Mouse (Mus musculus): Measurements from ENCODE around the gene Slc24a1. TPM values are rescaled to one million over a fixed set of nuclear protein-coding genes. Genes with fewer than 3 reads are reported as not detected.
A peak's percentile ranks its signal among the peaks of the same experiment; 100 is the strongest.

Slc24a1 gene
- polyA plus RNA-seq, 1 experiment = 0.01 TPM

DNA sequence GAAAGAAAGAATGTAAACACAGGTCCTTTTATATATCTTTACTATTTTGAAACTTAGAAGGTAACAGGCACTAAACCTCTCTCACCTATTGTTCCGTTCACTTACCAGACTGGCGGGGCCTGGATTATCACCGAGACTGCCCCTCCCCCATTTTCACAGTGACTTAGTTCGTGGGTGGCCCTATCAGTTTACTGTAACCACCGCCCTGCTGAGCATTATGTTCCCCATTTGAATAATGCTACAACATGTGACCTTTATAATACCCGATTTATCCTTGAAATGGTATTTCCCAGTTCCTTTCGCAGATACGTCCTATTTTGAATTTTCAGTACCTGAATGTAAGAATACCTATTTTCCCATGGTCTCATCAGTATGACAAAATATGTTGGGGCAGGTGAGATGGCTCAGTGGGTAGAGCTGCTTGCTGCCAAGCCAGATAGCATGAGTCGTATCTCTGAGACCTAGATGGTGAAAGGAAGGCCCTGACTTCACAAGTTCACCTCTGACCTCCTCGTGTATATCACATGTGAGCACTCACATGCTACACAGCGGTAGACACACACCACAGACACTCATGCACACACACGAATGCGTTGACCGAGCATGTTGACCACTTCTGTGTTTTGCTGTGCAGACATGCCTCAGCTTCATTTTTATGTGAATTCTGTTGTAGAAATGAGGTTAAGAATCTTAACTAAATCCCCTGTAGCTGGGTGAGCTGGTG, 46.3 kb downstream of the Slc24a1 start:
- H3K27me3 ChIP-seq (ENCODE audit: control insufficient read depth, insufficient read depth, insufficient read length) = no peaks in the 10 kb centered on the region
- H3K4me3 ChIP-seq = no peak overlapping the region
- H3ac ChIP-seq (ENCODE audit: control insufficient read depth, insufficient read length) = no peak overlapping the region
- H3K36me3 ChIP-seq (ENCODE audit: control insufficient read depth, insufficient read depth) = peaks cover 30% of the 10 kb centered on the region
- H3K79me2 ChIP-seq (ENCODE audit: control insufficient read depth, insufficient read depth) = no peaks in the 10 kb centered on the region
- no peak overlapping the region for H3K4me2 ChIP-seq (ENCODE audit: low read depth)
- TF ChIP-seq MYOD1 (IDR thresholded peaks at IDR 0.05; ENCODE audit: control insufficient read depth in 1 of 3, insufficient read length in 2 of 3, low read depth in 2 of 3) (no peak), MYOG (IDR thresholded peaks at IDR 0.05; ENCODE audit: control insufficient read depth in 1 of 3, insufficient read depth in 1 of 3, insufficient read length in 2 of 3, low read depth in 2 of 3) (no peak), TCF12 (IDR thresholded peaks at IDR 0.05; ENCODE audit: insufficient read depth, poor library complexity, severe bottlenecking) (no peak), POLR2AphosphoS2 (IDR thresholded peaks at IDR 0.05; ENCODE audit: insufficient read length, low read depth) (peak; percentile 24), SRF (IDR thresholded peaks at IDR 0.05; ENCODE audit: control insufficient read depth, insufficient read length, low read depth) (no peak), USF1 (IDR thresholded peaks at IDR 0.05; ENCODE audit: low read depth) (no peak)

DNA sequence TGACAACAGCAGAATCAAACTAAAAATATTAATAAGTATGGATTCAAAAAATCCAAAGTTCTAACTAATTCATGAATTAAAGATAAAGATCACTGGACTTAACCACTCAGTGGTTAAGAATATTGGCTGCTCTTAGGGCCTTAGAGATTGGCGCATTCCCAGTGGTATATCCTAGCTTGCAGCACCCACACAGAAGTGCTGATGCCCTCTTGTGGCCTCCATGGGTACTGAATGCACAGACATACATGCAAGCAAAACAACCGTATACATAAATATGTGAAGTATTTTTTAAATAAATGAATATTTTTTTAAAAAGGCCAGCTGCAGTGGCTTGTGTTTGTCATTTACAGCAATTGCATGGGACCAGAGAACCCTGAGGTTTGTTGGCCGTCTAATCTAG, 48.0 kb downstream of the Slc24a1 start:
- Histone ChIP-seq H3K4me2 (ENCODE audit: low read depth) (no peak overlapping the region), H3K36me3 (ENCODE audit: control insufficient read depth, insufficient read depth) (peaks cover 26% of the 10 kb centered on the region), H3K27me3 (ENCODE audit: control insufficient read depth, insufficient read depth, insufficient read length) (no peaks in the 10 kb centered on the region), H3K4me3 (no peak overlapping the region), H3ac (ENCODE audit: control insufficient read depth, insufficient read length) (no peak overlapping the region), H3K79me2 (ENCODE audit: control insufficient read depth, insufficient read depth) (no peaks in the 10 kb centered on the region)
- TF ChIP-seq SRF (IDR thresholded peaks at IDR 0.05; ENCODE audit: control insufficient read depth, insufficient read length, low read depth) (no peak), USF1 (IDR thresholded peaks at IDR 0.05; ENCODE audit: low read depth) (no peak), MAX (IDR thresholded peaks at IDR 0.05; ENCODE audit: low read depth) (no peak), POLR2AphosphoS2 (IDR thresholded peaks at IDR 0.05; ENCODE audit: insufficient read length, low read depth) (no peak), MYOG (IDR thresholded peaks at IDR 0.05; ENCODE audit: control insufficient read depth in 1 of 3, insufficient read depth in 1 of 3, insufficient read length in 2 of 3, low read depth in 2 of 3) (no peak), E2F4 (IDR thresholded peaks at IDR 0.05; ENCODE audit: insufficient read depth) (no peak), MYOD1 (IDR thresholded peaks at IDR 0.05; ENCODE audit: control insufficient read depth in 1 of 3, insufficient read length in 2 of 3, low read depth in 2 of 3) (no peak), POLR2A (IDR thresholded peaks at IDR 0.05; ENCODE audit: insufficient read length, low read depth) (no peak), TCF12 (IDR thresholded peaks at IDR 0.05; ENCODE audit: insufficient read depth, poor library complexity, severe bottlenecking) (no peak), REST (IDR thresholded peaks at IDR 0.05; ENCODE audit: insufficient read depth, insufficient read length) (no peak), TCF3 (IDR thresholded peaks at IDR 0.05; ENCODE audit: insufficient read length, low read depth) (no peak), CEBPB (IDR thresholded peaks at IDR 0.05; ENCODE audit: insufficient read depth, poor library complexity, severe bottlenecking) (no peak)

DNA sequence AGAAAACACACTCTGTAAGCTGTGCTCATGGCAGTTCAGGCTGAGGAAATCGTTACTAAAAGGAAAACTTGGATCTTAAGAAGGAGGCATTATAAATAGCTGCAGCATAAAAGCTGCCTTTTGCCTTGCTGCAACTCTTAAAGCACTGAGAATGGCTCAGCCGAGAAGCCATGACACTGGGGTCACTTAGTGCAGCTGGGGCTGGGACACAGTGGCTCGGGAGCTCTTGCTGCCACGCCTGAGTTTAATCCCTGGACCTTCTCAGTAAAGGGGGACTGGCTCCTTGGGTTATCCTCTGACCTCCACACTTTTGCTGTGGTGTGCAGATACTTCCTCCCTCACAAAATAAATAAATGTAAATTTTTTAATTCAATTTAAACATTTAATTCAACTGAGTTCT, 48.5 kb downstream of the Slc24a1 start:
- H3K4me2 ChIP-seq (ENCODE audit: low read depth) = no peak overlapping the region
- H3K4me3 ChIP-seq = no peak overlapping the region
- peaks cover 31% of the 10 kb centered on the region for H3K36me3 ChIP-seq (ENCODE audit: control insufficient read depth, insufficient read depth)
- H3ac ChIP-seq (ENCODE audit: control insufficient read depth, insufficient read length) = no peak overlapping the region
- no peaks in the 10 kb centered on the region for H3K79me2 ChIP-seq (ENCODE audit: control insufficient read depth, insufficient read depth)
- H3K27me3 ChIP-seq (ENCODE audit: control insufficient read depth, insufficient read depth, insufficient read length) = no peaks in the 10 kb centered on the region
- TF ChIP-seq E2F4 (IDR thresholded peaks at IDR 0.05; ENCODE audit: insufficient read depth) (no peak), POLR2A (IDR thresholded peaks at IDR 0.05; ENCODE audit: insufficient read length, low read depth) (no peak), POLR2AphosphoS2 (IDR thresholded peaks at IDR 0.05; ENCODE audit: insufficient read length, low read depth) (no peak)

DNA sequence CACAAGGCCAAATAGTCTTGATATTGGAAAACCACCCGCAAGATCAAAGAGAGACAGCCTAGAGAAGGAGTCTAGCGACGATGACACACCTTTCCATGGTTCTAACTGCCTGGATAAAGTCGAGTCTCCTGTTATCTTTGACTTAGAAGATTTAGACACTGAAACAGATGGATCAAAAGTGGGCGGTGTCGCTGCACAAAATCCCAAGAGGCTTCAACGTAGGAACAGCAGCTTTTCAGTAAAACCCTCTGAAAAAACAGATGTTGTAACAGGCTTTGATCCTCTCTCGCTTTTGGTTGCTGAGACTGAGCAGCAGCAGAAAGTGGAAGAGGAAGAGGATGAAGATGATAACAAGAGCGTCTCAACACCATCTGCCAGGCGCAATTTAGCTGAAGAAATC, 54.8 kb downstream of the Slc24a1 start:
- Histone ChIP-seq H3K4me2 (ENCODE audit: low read depth) (no peak overlapping the region), H3K4me3 (no peak overlapping the region), H3ac (ENCODE audit: control insufficient read depth, insufficient read length) (no peak overlapping the region), H3K79me2 (ENCODE audit: control insufficient read depth, insufficient read depth) (no peaks in the 10 kb centered on the region), H3K36me3 (ENCODE audit: control insufficient read depth, insufficient read depth) (peaks cover 37% of the 10 kb centered on the region), H3K27me3 (ENCODE audit: control insufficient read depth, insufficient read depth, insufficient read length) (no peaks in the 10 kb centered on the region)
- TF ChIP-seq MYOG (IDR thresholded peaks at IDR 0.05; ENCODE audit: control insufficient read depth in 1 of 3, insufficient read depth in 1 of 3, insufficient read length in 2 of 3, low read depth in 2 of 3) (no peak), TCF12 (IDR thresholded peaks at IDR 0.05; ENCODE audit: insufficient read depth, poor library complexity, severe bottlenecking) (no peak), E2F4 (IDR thresholded peaks at IDR 0.05; ENCODE audit: insufficient read depth) (no peak), CEBPB (IDR thresholded peaks at IDR 0.05; ENCODE audit: insufficient read depth, poor library complexity, severe bottlenecking) (no peak), MYOD1 (IDR thresholded peaks at IDR 0.05; ENCODE audit: control insufficient read depth in 1 of 3, insufficient read length in 2 of 3, low read depth in 2 of 3) (no peak), MAX (IDR thresholded peaks at IDR 0.05; ENCODE audit: low read depth) (no peak), USF1 (IDR thresholded peaks at IDR 0.05; ENCODE audit: low read depth) (no peak), REST (IDR thresholded peaks at IDR 0.05; ENCODE audit: insufficient read depth, insufficient read length) (no peak), TCF3 (IDR thresholded peaks at IDR 0.05; ENCODE audit: insufficient read length, low read depth) (no peak), POLR2A (IDR thresholded peaks at IDR 0.05; ENCODE audit: insufficient read length, low read depth) (no peak), SRF (IDR thresholded peaks at IDR 0.05; ENCODE audit: control insufficient read depth, insufficient read length, low read depth) (no peak), POLR2AphosphoS2 (IDR thresholded peaks at IDR 0.05; ENCODE audit: insufficient read length, low read depth) (no peak)

DNA sequence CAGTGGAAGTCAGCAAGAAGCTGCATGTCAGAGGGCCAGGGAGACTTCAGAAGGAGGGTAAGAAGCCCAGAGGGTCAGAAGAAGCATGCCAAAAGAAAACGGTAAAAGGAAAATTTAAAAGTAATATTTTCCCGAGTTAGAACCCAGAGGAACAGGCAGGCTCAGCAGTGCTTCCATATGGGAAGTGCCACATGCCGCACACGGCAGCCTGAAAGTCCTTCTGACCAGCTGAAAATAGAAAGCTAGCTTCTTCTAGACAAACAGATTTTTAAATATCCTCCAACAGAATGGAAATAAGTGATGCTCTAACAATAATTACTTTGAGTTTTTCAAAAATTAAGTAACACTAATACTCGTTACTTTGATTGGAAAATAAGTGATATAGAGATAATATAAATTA, 65.4 kb downstream of the Slc24a1 start:
- TF ChIP-seq MYOG (IDR thresholded peaks at IDR 0.05; ENCODE audit: control insufficient read depth in 1 of 3, insufficient read depth in 1 of 3, insufficient read length in 2 of 3, low read depth in 2 of 3) = no peak
- Histone ChIP-seq H3K27me3 (ENCODE audit: control insufficient read depth, insufficient read depth, insufficient read length) (no peaks in the 10 kb centered on the region), H3K79me2 (ENCODE audit: control insufficient read depth, insufficient read depth) (no peaks in the 10 kb centered on the region), H3K36me3 (ENCODE audit: control insufficient read depth, insufficient read depth) (peaks cover 23% of the 10 kb centered on the region), H3K4me2 (ENCODE audit: low read depth) (no peak overlapping the region), H3ac (ENCODE audit: control insufficient read depth, insufficient read length) (no peak overlapping the region), H3K4me3 (no peak overlapping the region)

Other genes with a start within 250 kb of the Slc24a1 start
- 150 TPM for gene Rab11a, start 213.8 kb downstream of the Slc24a1 start, polyA plus RNA-seq (2012; fragmentation: generic; extraction: Trizol)
- gene Dennd4a, start 140.3 kb downstream of the Slc24a1 start, polyA plus RNA-seq (2012; fragmentation: generic; extraction: Trizol) = 5.0 TPM
- gene Ints14, start 9.3 kb upstream of the Slc24a1 start, polyA plus RNA-seq (2012; fragmentation: generic; extraction: Trizol) = 19.4 TPM
- 13.7 TPM for gene Hacd3, start 70.1 kb upstream of the Slc24a1 start, polyA plus RNA-seq (2012; fragmentation: generic; extraction: Trizol)
- 24.4 TPM for gene Dpp8, start 80.8 kb upstream of the Slc24a1 start, polyA plus RNA-seq (2012; fragmentation: generic; extraction: Trizol)
- gene Igdcc4, start 149.9 kb upstream of the Slc24a1 start, polyA plus RNA-seq (2012; fragmentation: generic; extraction: Trizol) = 9.4 TPM
- not detected for gene Igdcc3, start 189.6 kb upstream of the Slc24a1 start, polyA plus RNA-seq (2012; fragmentation: generic; extraction: Trizol)
- gene Parp16, start 243.7 kb upstream of the Slc24a1 start, polyA plus RNA-seq (2012; fragmentation: generic; extraction: Trizol) = 2.2 TPM